In genomic region chr1:119836479-119837015, GRCm38 (mm10) we compare ENCODE assay signal across 8 mouse cellular contexts. TPM values are rescaled to one million over a fixed set of nuclear protein-coding genes. Genes with fewer than 3 reads are reported as not detected.
DNase-seq lines count a peak whose midpoint lies in the region; ATAC-seq and TF ChIP-seq lines count a peak whose summit lies in the region.

No protein-coding gene starts in this region.

- H3ac ChIP-seq in myocyte (ENCODE audit: control insufficient read depth, insufficient read length) = peak overlapping the region; percentile 47

- WGBS in liver, embryonic 12.5 days (ENCODE audit: insufficient replicate concordance) = under 1% methylated on average over 26 of the region's 31 CpGs

- H3K36me3 ChIP-seq in liver, embryonic 12.5 days = no peaks in the 10 kb centered on the region
- no peaks in the 10 kb centered on the region for H3K36me3 ChIP-seq in myocyte (ENCODE audit: control insufficient read depth, insufficient read depth)

- ATAC-seq in hematopoietic stem cell, adult 5-6 weeks (replicated peaks in 1 of 2; ENCODE audit: insufficient read depth in 1 of 2, low FRiP score in 2 of 2, low TSS enrichment in 1 of 2, low read depth in 1 of 2, poor library complexity in 2 of 2, severe bottlenecking in 2 of 2) = peak; percentile 32 to 34; a peak in 1 of 4 replicates
- peak; percentile 5; the same call in 1 of the 2 replicates for ATAC-seq in liver, embryonic 12.5 days

- no peaks in the 10 kb centered on the region for H3K9me3 ChIP-seq in liver, embryonic 12.5 days (replicated peaks)

- TF ChIP-seq POLR2A in myocyte (IDR thresholded peaks at IDR 0.05; ENCODE audit: insufficient read length, low read depth) = no peak

- peak overlapping the region; percentile 91 for H3K4me3 ChIP-seq in liver, embryonic 12.5 days
- H3K4me3 ChIP-seq in myocyte = peak overlapping the region; percentile 67

- peak overlapping the region; percentile 72 for H3K4me2 ChIP-seq in liver, embryonic 12.5 days
- peak overlapping the region; percentile 80 for H3K4me2 ChIP-seq in myocyte (ENCODE audit: low read depth)

- H3K27me3 ChIP-seq in liver, embryonic 12.5 days (replicated peaks) = 0 out of 2 replicates have a peak, but pooled peaks cover 3% of the 10 kb centered on the region
- no peaks in the 10 kb centered on the region for H3K27me3 ChIP-seq in myocyte (ENCODE audit: control insufficient read depth, insufficient read depth, insufficient read length)

- H3K4me1 ChIP-seq in liver, embryonic 12.5 days = peaks cover 21% of the 10 kb centered on the region

- peak overlapping the region; percentile 88 for H3K9ac ChIP-seq in liver, embryonic 12.5 days

- DNase-seq in kidney, adult 11 months = peak; percentile 19
- no peak for DNase-seq in kidney, postnatal 14 days
- peak; percentile 19 to 38 for DNase-seq in CD8-positive naive resting alpha-beta T cell, adult 2 months (ENCODE audit: low read depth in 2 of 2, low spot score in 2 of 2)
- DNase-seq in embryo, embryonic 10.5 days (ENCODE audit: low spot score) = peak; percentile 61
- no peak for DNase-seq in gastrocnemius, postnatal 10 days

- H3K27ac ChIP-seq in liver, embryonic 12.5 days = peak overlapping the region; percentile 91

- H3K79me2 ChIP-seq in myocyte (ENCODE audit: control insufficient read depth, insufficient read depth) = peaks cover 39% of the 10 kb centered on the region

TF ChIP-seq in myocyte, 11 proteins besides CTCF, POLR2A, EP300 and RAD21:
- TF ChIP-seq MYOD1 (IDR thresholded peaks at IDR 0.05; ENCODE audit: control insufficient read depth in 1 of 3, insufficient read length in 2 of 3, low read depth in 2 of 3) (no peak), E2F4 (IDR thresholded peaks at IDR 0.05; ENCODE audit: insufficient read depth) (no peak), REST (IDR thresholded peaks at IDR 0.05; ENCODE audit: insufficient read depth, insufficient read length) (no peak), MAX (IDR thresholded peaks at IDR 0.05; ENCODE audit: low read depth) (no peak), TCF3 (IDR thresholded peaks at IDR 0.05; ENCODE audit: insufficient read length, low read depth) (no peak)

RNA-seq across cellular contexts. Expression of gene Ptpn4, which starts 0.9 kb away (rescaled TPM):
- 17.0 and 22.1 TPM in 2 replicates for total RNA-seq in hematopoietic stem cell, adult 5-6 weeks (2017)
- polyA plus RNA-seq in liver, embryonic 12.5 days (2016; fragmentation: Nextera tagmentation; extraction: Ambion mirVana) = 4.1 and 5.0 TPM in 2 replicates
- polyA plus RNA-seq in myocyte (2012; fragmentation: generic; extraction: Trizol) = 1.1 TPM
- 10 to 100 TPM; 26.4 to 31.0 TPM for total RNA-seq in gastrocnemius, postnatal 10 days (2021)

Comparison
In these comparisons a context has a peak if more than half of its experiments do, and no peak if none do; other contexts are left out.
1. DNase-seq: peak in kidney, adult 11 months (single experiment), CD8-positive naive resting alpha-beta T cell, adult 2 months (2 of 2) and embryo, embryonic 10.5 days (single experiment); none in kidney, postnatal 14 days (single experiment) and gastrocnemius, postnatal 10 days (single experiment).